Mouse (Mus musculus) adrenal gland, adult (tissue): ENCODE measurements around the gene Rassf5.
"Not testable (repeated sequence)": the region's sequence is repeated elsewhere in the genome, so short reads cannot be mapped to it uniquely, and the experiment has no call there.

Experiments used
- DNase-seq, 2 experiments: peaks; one replicate each; pipeline ENCODE4 v3.0.0; 2022 to 2023; ENCODE audit warnings: low spot score in 1 of 2; ENCODE audit not compliant: inconsistent age in 2 of 2

Gene Rassf5

GRCm38 (mm10) chr1:131183201-131183600, 61.9 kb downstream of the Rassf5 start:
- DNase-seq: peak in 1 of 2 experiments; percentile 36

GRCm38 (mm10) chr1:131181642-131182527, 63.2 kb downstream of the Rassf5 start:
- peak; percentile 84 to 95 for DNase-seq

- DNase-seq: no peak
Observed at GRCm38 (mm10) chr1:131180386-131180785, 64.7 kb downstream of the Rassf5 start.

- peak in 1 of 2 experiments; percentile 65 for DNase-seq
Observed at GRCm38 (mm10) chr1:131178083-131178482, 67.0 kb downstream of the Rassf5 start.

- peak; percentile 75 to 85 for DNase-seq
Observed at GRCm38 (mm10) chr1:131177249-131177648, 67.8 kb downstream of the Rassf5 start.

- peak; percentile 49 to 67 for DNase-seq
Observed at GRCm38 (mm10) chr1:131175819-131176218, 69.2 kb downstream of the Rassf5 start.

- no peak for DNase-seq
Observed at GRCm38 (mm10) chr1:131175189-131175588, 69.9 kb downstream of the Rassf5 start.

- DNase-seq: peak; percentile 47 to 73
Observed at GRCm38 (mm10) chr1:131174299-131174861, 70.7 kb downstream of the Rassf5 start.

GRCm38 (mm10) chr1:131173809-131174208, 71.2 kb downstream of the Rassf5 start:
- no peak for DNase-seq

- DNase-seq: peak in 1 of 2 experiments; percentile 58
Observed at GRCm38 (mm10) chr1:131173001-131173400, 72.1 kb downstream of the Rassf5 start.

- no peak for DNase-seq
Observed at GRCm38 (mm10) chr1:131167612-131168011, 77.4 kb downstream of the Rassf5 start.

GRCm38 (mm10) chr1:131164427-131164826, 80.6 kb downstream of the Rassf5 start:
- DNase-seq: no peak

- no peak for DNase-seq
Observed at GRCm38 (mm10) chr1:131161091-131161490, 84.0 kb downstream of the Rassf5 start.

- DNase-seq: not testable (repeated sequence)
Observed at GRCm38 (mm10) chr1:131159573-131160327, 85.3 kb downstream of the Rassf5 start.

GRCm38 (mm10) chr1:131155456-131155855, 89.6 kb downstream of the Rassf5 start:
- DNase-seq: peak in 1 of 2 experiments; percentile 73

- DNase-seq: peak; percentile 90 to 96
Observed at GRCm38 (mm10) chr1:131153018-131153629, 91.9 kb downstream of the Rassf5 start, which contains the start of gene Eif2d. Gene Eif2d (plus strand): TSS chr1:131153181.

- DNase-seq: no peak
Observed at GRCm38 (mm10) chr1:131149496-131149895, 95.6 kb downstream of the Rassf5 start.

- DNase-seq: no peak
Observed at GRCm38 (mm10) chr1:131146181-131146614, 98.9 kb downstream of the Rassf5 start.

GRCm38 (mm10) chr1:131145222-131145621, 99.8 kb downstream of the Rassf5 start:
- DNase-seq: not testable (repeated sequence)

- DNase-seq: peak in 1 of 2 experiments; percentile 68
Observed at GRCm38 (mm10) chr1:131142472-131142871, 102.6 kb downstream of the Rassf5 start.

- DNase-seq: no peak
Observed at GRCm38 (mm10) chr1:131141449-131141848, 103.6 kb downstream of the Rassf5 start.
